Mouse (Mus musculus): ENCODE measurements around the gene Vps4b.

- TF ChIP-seq ZNF384 (IDR thresholded peaks at IDR 0.05; ENCODE audit: low read depth, low read length) (no peak), CHD2 (IDR thresholded peaks at IDR 0.05; ENCODE audit: low read depth, low read length) (no peak), MAFK (IDR thresholded peaks at IDR 0.05; ENCODE audit: insufficient read depth, low read depth, low read length) (no peak), ZC3H11A (IDR thresholded peaks at IDR 0.05; ENCODE audit: borderline replicate concordance, low read depth, low read length) (no peak), HCFC1 (IDR thresholded peaks at IDR 0.05; ENCODE audit: borderline replicate concordance, insufficient read depth, low read length) (no peak)
Observed at GRCm38 (mm10) chr1:106739810-106740209, 56.7 kb downstream of the Vps4b start.
